Mouse (Mus musculus) cerebellum, postnatal 25 days (tissue): ENCODE measurements around the gene Cyth2.

Source experiments
- DNase-seq, 2 experiments: peaks; one replicate each; pipeline ENCODE4 v3.0.0; 2021; ENCODE audit warnings: mixed read lengths in 2 of 2

Gene Cyth2

GRCm38 (mm10) chr7:45785388-45786135 is 28.8 kb downstream of the Cyth2 start:
- peak; percentile 71 to 81 for DNase-seq

GRCm38 (mm10) chr7:45784524-45785372 is 29.6 kb downstream of the Cyth2 start, which contains the start of gene Sult2b1:
Gene Sult2b1, minus strand, starts transcription at chr7:45784669.
- peak; percentile 91 to 96 for DNase-seq

GRCm38 (mm10) chr7:45783511-45784091 is 30.8 kb downstream of the Cyth2 start, which contains the start of gene Lmtk3:
Gene Lmtk3, plus strand, starts transcription at chr7:45783738.
- peak; percentile 91 to 92 for DNase-seq

- no peak for DNase-seq
Observed at GRCm38 (mm10) chr7:45782271-45782670, 32.1 kb downstream of the Cyth2 start.

- peak in 1 of 2 experiments; percentile 21 for DNase-seq
Observed at GRCm38 (mm10) chr7:45779081-45779641, 35.2 kb downstream of the Cyth2 start.

- no peak for DNase-seq
Observed at GRCm38 (mm10) chr7:45775237-45775636, 39.1 kb downstream of the Cyth2 start.

- no peak for DNase-seq
Observed at GRCm38 (mm10) chr7:45771101-45771500, 43.3 kb downstream of the Cyth2 start.

GRCm38 (mm10) chr7:45770427-45771082 is 43.8 kb downstream of the Cyth2 start:
- no peak for DNase-seq

- no peak for DNase-seq
Observed at GRCm38 (mm10) chr7:45767500-45767899, 46.9 kb downstream of the Cyth2 start.

- DNase-seq: no peak
Observed at GRCm38 (mm10) chr7:45766764-45767163, 47.6 kb downstream of the Cyth2 start.

GRCm38 (mm10) chr7:45765995-45766394 is 48.4 kb downstream of the Cyth2 start:
- DNase-seq: no peak

GRCm38 (mm10) chr7:45760151-45760550 is 54.2 kb downstream of the Cyth2 start:
- no peak for DNase-seq

GRCm38 (mm10) chr7:45759400-45759799 is 55.0 kb downstream of the Cyth2 start:
- DNase-seq: peak in 1 of 2 experiments; percentile 28
